Mouse (Mus musculus) cerebellum, postnatal 25 days (tissue): ENCODE results near the gene Zfx.

Source experiments
- DNase-seq, 2 experiments: peaks; one replicate each; pipeline ENCODE4 v3.0.0; 2021; ENCODE audit warnings: mixed read lengths in 2 of 2

The Zfx gene

DNA sequence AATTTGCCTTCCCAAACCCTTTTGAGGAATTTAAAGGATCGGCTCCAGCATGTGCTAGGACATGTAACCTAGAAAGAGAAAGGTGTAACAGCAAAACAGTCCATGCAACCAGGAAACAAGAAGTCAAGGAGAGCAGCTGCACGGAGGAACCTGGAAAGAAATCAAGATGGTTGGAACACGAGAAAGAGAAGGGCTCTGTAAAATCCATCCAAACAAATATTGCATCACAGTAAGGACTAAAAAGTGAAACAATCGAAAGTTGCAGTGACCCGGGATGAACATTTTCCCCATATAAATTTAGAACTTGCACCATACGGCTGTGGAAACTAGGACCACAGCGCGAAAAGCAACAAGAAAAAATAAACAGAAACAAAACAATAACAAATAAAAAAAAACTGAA is 62.8 kb downstream of the Zfx start:
- no peak for DNase-seq

DNA sequence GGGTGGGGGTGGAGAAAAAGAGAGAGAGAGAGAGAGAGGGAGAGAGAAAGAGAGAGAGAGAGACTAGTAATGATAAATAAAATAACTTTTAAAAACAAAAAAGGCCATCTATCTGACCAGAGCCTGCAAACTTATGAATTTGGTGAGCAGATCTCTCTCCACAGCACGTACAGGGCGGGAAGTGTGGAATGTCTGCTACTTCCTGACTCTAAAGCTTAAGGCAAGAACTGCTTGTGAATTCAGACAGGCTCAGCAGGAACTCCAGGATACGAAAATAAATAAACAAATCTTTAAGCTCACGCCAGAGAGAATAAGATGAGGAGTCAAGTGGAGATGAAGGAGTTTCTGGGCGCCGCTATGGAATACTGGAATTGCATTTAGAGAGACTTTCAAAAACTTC is 64.8 kb downstream of the Zfx start:
- DNase-seq: no peak

DNA sequence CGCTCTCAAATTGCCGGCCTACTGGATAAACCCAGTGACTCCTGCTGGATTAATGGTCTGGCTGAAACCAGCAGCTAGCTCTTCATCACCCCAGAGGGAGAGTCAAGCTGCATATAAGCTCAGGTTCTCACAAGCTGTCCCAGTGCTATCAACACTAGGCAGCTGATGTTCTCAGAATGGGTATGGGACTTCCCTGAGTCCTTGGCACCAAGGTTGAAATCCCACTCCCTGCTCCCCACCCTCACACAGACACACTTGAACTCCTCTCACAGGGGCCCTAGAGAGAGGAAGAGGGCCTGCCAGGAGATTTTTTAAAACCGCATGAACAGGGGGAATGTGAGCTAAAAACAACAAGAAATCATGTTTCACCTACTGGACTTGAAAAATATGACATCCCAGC is 74.5 kb downstream of the Zfx start:
- DNase-seq: no peak

DNA sequence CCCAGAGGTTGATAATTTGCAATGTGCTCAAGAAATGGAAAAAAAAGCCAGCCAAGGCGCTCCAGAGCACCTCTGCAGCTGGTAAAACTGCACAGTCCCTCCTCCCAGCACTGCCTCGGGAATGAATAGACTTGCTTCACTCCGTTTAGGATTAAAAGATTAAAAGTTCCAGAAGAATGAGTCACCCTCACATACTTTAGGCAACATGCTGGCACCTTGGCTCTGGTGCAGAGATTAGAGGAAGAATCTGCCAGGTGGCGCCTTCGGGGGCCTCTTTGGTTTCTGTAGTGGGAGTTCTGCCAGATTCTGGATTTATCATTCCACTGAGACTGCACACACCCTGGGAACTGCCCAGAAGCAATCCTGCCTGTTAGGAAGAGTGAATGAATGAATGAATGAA is 75.5 kb downstream of the Zfx start:
- peak; percentile 22 to 24 for DNase-seq

DNA sequence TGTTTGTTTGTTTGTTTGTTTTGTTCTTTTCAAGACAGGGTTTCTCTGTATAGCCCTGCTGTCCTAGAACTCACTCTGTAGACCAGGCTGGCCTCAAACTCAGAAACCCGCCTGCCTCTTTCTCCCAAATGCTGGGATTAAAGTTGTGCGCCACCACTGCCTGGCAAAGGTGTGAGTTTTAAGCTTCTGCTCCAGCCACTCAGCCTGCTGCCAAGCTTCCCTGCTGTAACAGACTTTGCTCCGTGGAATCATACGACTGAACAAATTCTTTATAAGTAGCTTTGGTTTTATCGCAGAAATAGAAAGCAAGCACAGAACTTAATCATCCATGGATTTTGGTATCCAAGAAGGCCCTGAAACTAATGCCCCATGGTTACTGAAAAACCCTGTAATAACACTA is 76.1 kb downstream of the Zfx start:
- DNase-seq: no peak

DNA sequence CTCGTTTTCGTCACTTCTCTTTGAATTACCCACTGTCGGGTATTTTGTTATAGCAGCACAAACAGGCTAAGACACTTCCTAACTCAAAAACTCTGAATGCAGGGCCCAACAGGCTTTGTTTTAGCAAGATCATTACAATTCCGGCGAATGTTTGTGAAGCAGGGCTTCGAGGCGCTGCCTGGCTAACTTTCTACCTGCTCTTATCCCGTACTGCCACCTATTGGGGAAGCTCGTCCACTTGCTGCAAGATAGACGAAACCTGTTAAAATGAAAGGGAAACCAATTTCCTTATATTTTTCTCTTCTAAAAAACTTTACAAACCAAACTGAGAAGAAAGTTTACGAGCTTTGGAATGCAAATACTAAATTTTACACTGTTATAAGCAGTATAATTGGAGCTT is 90.6 kb downstream of the Zfx start:
- DNase-seq: peak in 1 of 2 experiments; percentile 22

DNA sequence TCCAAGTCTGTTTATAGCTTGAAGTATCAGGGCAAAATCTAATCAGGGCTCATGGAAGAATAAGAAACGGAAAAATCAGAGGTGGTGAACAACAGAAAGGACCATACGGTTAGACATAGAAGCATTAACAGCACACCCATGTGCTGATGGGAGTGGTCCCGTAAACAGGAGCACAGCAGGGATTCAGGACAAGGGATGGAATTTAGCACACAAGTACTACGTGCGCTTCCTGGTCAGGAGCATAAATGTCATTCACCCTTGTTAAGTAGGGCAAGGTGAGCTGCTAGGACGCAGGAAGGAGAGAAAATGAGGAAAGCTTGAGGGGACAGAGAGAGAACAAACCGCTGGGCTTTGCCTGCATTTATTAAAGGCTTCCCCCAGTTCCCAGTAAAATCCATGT is 93.4 kb downstream of the Zfx start:
- DNase-seq: no peak
